Mouse (Mus musculus) frontal cortex, postnatal 25 days (tissue): ENCODE measurements around the gene Wdr83.

Source experiments
- DNase-seq, 2 experiments: peaks; one replicate each; pipeline ENCODE4 v3.0.0; 2022; ENCODE audit warnings: low spot score in 2 of 2

Gene Wdr83

GRCm38 (mm10) chr8:85080214-85080531 lies 933 bp downstream of the Wdr83 start:
- DNase-seq = no peak

GRCm38 (mm10) chr8:85076993-85077392 lies 4.1 kb downstream of the Wdr83 start:
- peak; percentile 45 to 62 for DNase-seq

- DNase-seq = no peak
These were observed 5.1 kb downstream of the Wdr83 start for GRCm38 (mm10) chr8:85076001-85076400.

GRCm38 (mm10) chr8:85074617-85075016 lies 6.5 kb downstream of the Wdr83 start:
- no peak for DNase-seq

GRCm38 (mm10) chr8:85074167-85074566 lies 6.9 kb downstream of the Wdr83 start:
- DNase-seq = no peak

- DNase-seq = no peak
These were observed 8.0 kb downstream of the Wdr83 start for GRCm38 (mm10) chr8:85073041-85073612.

- no peak for DNase-seq
These were observed 8.7 kb downstream of the Wdr83 start for GRCm38 (mm10) chr8:85072364-85072929.

- peak; percentile 82 to 83 for DNase-seq
These were observed 9.4 kb downstream of the Wdr83 start, which contains the start of gene Dhps for GRCm38 (mm10) chr8:85071514-85072281. TSS of gene Dhps (plus strand) at chr8:85071757.

GRCm38 (mm10) chr8:85071041-85071440 lies 10.1 kb downstream of the Wdr83 start:
- no peak for DNase-seq

GRCm38 (mm10) chr8:85067982-85068381 lies 13.1 kb downstream of the Wdr83 start, which contains the start of gene Gm5741:
TSS of gene Gm5741 (minus strand) at chr8:85067982.
- DNase-seq = no peak

- DNase-seq = no peak
These were observed 14.0 kb downstream of the Wdr83 start for GRCm38 (mm10) chr8:85067155-85067554.

- no peak for DNase-seq
These were observed 15.9 kb downstream of the Wdr83 start for GRCm38 (mm10) chr8:85065213-85065612.

GRCm38 (mm10) chr8:85062603-85063002 lies 18.5 kb downstream of the Wdr83 start:
- no peak for DNase-seq

GRCm38 (mm10) chr8:85059879-85060616 lies 21.1 kb downstream of the Wdr83 start, which contains the start of gene Fbxw9:
TSS of gene Fbxw9 (plus strand) at chr8:85060055.
- DNase-seq = peak; percentile 78 to 87

- DNase-seq = no peak
These were observed 23.7 kb downstream of the Wdr83 start for GRCm38 (mm10) chr8:85057367-85057766.

- DNase-seq = no peak
These were observed 37.5 kb downstream of the Wdr83 start for GRCm38 (mm10) chr8:85043619-85044018.

GRCm38 (mm10) chr8:85037681-85038531 lies 43.2 kb downstream of the Wdr83 start:
- DNase-seq = peak; percentile 31 to 45

- no peak for DNase-seq
These were observed 43.8 kb downstream of the Wdr83 start for GRCm38 (mm10) chr8:85037366-85037680.

- DNase-seq = peak; percentile 76 to 86
These were observed 44.3 kb downstream of the Wdr83 start, which contains the start of gene Tnpo2 for GRCm38 (mm10) chr8:85036718-85037365. TSS of gene Tnpo2 (plus strand) at chr8:85036915.

GRCm38 (mm10) chr8:85036381-85036717 lies 44.8 kb downstream of the Wdr83 start:
- no peak for DNase-seq

GRCm38 (mm10) chr8:85035728-85036310 lies 45.3 kb downstream of the Wdr83 start:
- DNase-seq = no peak
